Mouse (Mus musculus): ENCODE measurements around the gene Ninj1. TPM values are rescaled to one million over a fixed set of nuclear protein-coding genes. Genes with fewer than 3 reads are reported as not detected.

The Ninj1 gene
- total and polyA plus RNA-seq, 3 experiments = 30.5 to 69.8 TPM; not detected in 1

GRCm38 (mm10) chr13:49190876-49191672 lies 3.8 kb downstream of the Ninj1 start:
- DNase-seq (ENCODE audit: low read depth, low spot score) = no peak
- Histone ChIP-seq H3K79me2 (ENCODE audit: control insufficient read depth, insufficient read depth, low read length, poor library complexity) (no peaks in the 10 kb centered on the region; the same call in 1 of the 2 replicates), H3K27ac (ENCODE audit: control insufficient read depth, low read depth, low read length) (no peak overlapping the region), H3K4me1 (ENCODE audit: control insufficient read depth in 1 of 2, insufficient read depth in 2 of 2, low read length in 2 of 2) (peaks cover 0 to 14% of the 10 kb centered on the region in 2 experiments; a peak in 3 of 4 replicates), H3K27me3 (ENCODE audit: control insufficient read depth in 1 of 2, insufficient read depth in 2 of 2, low read length in 2 of 2) (no peaks in the 10 kb centered on the region), H3K9me3 (replicated peaks; ENCODE audit: insufficient read depth, low read length) (no peaks in the 10 kb centered on the region), H3K36me3 (ENCODE audit: control insufficient read depth in 1 of 2, insufficient read depth in 2 of 2, low read length in 2 of 2) (peaks cover 0 to 9% of the 10 kb centered on the region in 2 experiments; a peak in 2 of 4 replicates), H3K9ac (ENCODE audit: control insufficient read depth, low read depth, low read length, poor library complexity, severe bottlenecking) (no peak overlapping the region), H3K4me3 (ENCODE audit: control insufficient read depth in 1 of 2, insufficient read depth in 1 of 2, low read depth in 2 of 2, low read length in 2 of 2) (no peak overlapping the region)
- no peak for TF ChIP-seq CHD1 (IDR thresholded peaks at IDR 0.05; ENCODE audit: low read depth, low read length)
- no peak for TF ChIP-seq ZC3H11A (IDR thresholded peaks at IDR 0.05; ENCODE audit: low read depth, low read length)
- TF ChIP-seq TCF12 (IDR thresholded peaks at IDR 0.05; ENCODE audit: low read depth, low read length) = no peak
- no peak for TF ChIP-seq TAL1 (IDR thresholded peaks at IDR 0.05; ENCODE audit: low read length)
- no peak for TF ChIP-seq MAZ (IDR thresholded peaks at IDR 0.05; ENCODE audit: low read depth, low read length)
- no peak for TF ChIP-seq CTCF (IDR thresholded peaks at IDR 0.05 in 2 of 3, conservative IDR thresholded peaks at IDR 0.05 in 1 of 3; ENCODE audit: control insufficient read depth in 1 of 3, insufficient read depth in 1 of 3, low read depth in 2 of 3, low read length in 3 of 3, poor library complexity in 1 of 3, severe bottlenecking in 1 of 3)
- TF ChIP-seq MAX (IDR thresholded peaks at IDR 0.05; ENCODE audit: low read length) = no peak

- Histone ChIP-seq H3K4me3 (ENCODE audit: control insufficient read depth in 1 of 2, insufficient read depth in 1 of 2, low read depth in 2 of 2, low read length in 2 of 2) (no peak overlapping the region), H3K27ac (ENCODE audit: control insufficient read depth, low read depth, low read length) (no peak overlapping the region), H3K9me3 (replicated peaks; ENCODE audit: insufficient read depth, low read length) (no peaks in the 10 kb centered on the region), H3K36me3 (ENCODE audit: control insufficient read depth in 1 of 2, insufficient read depth in 2 of 2, low read length in 2 of 2) (peaks cover 0 to 11% of the 10 kb centered on the region in 2 experiments; a peak in 2 of 4 replicates), H3K79me2 (ENCODE audit: control insufficient read depth, insufficient read depth, low read length, poor library complexity) (no peaks in the 10 kb centered on the region; the same call in 1 of the 2 replicates), H3K4me1 (ENCODE audit: control insufficient read depth in 1 of 2, insufficient read depth in 2 of 2, low read length in 2 of 2) (peaks cover 0 to 15% of the 10 kb centered on the region in 2 experiments; a peak in 3 of 4 replicates), H3K27me3 (ENCODE audit: control insufficient read depth in 1 of 2, insufficient read depth in 2 of 2, low read length in 2 of 2) (no peaks in the 10 kb centered on the region), H3K9ac (ENCODE audit: control insufficient read depth, low read depth, low read length, poor library complexity, severe bottlenecking) (no peak overlapping the region)
- no peak for TF ChIP-seq ELF1 (IDR thresholded peaks at IDR 0.05; ENCODE audit: low read depth, low read length)
- no peak for TF ChIP-seq SMC3 (IDR thresholded peaks at IDR 0.05; ENCODE audit: low read depth, low read length)
- DNase-seq (ENCODE audit: low read depth, low spot score) = no peak
Measured at GRCm38 (mm10) chr13:49191673-49192035, 4.4 kb downstream of the Ninj1 start.

DNA sequence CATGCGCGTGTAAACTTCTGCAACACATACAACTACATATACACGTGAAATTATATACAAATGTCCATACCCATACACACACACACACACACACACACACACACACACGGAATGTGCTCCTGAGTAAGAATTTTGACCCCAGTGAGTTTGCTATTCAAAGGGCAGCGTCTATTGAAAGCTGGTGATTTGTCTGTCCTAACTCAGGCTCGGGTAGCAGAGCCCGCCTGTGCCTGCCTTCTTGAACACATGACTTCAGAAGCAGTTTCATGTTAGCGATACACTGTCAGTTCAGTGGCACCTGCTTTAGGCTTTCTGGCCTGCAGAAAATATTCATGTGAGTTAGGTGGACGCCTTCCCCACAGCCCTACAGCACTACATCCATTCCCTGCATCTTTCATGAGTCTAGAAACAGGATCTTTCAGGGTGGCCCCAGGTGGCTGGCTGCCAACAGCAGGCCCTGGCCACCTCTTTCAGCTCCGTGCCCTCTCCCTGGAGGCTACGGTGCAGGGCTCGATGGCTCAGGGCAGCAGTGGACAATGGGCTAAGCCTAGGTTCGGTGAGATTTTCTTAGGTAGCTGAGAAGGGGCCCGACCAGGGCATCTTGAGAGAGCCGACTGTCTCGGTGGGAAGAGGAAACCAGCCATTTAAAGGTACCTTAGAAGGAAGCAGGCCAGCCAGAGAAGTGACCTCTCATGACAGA lies 5.0 kb downstream of the Ninj1 start:
- Histone ChIP-seq H3K4me3 (ENCODE audit: control insufficient read depth in 1 of 2, insufficient read depth in 1 of 2, low read depth in 2 of 2, low read length in 2 of 2) (no peak overlapping the region), H3K27ac (ENCODE audit: control insufficient read depth, low read depth, low read length) (no peak overlapping the region), H3K9ac (ENCODE audit: control insufficient read depth, low read depth, low read length, poor library complexity, severe bottlenecking) (no peak overlapping the region), H3K4me1 (ENCODE audit: control insufficient read depth in 1 of 2, insufficient read depth in 2 of 2, low read length in 2 of 2) (peaks cover 0 to 12% of the 10 kb centered on the region in 2 experiments; a peak in 1 of 4 replicates), H3K9me3 (replicated peaks; ENCODE audit: insufficient read depth, low read length) (no peaks in the 10 kb centered on the region), H3K27me3 (ENCODE audit: control insufficient read depth in 1 of 2, insufficient read depth in 2 of 2, low read length in 2 of 2) (no peaks in the 10 kb centered on the region), H3K79me2 (ENCODE audit: control insufficient read depth, insufficient read depth, low read length, poor library complexity) (no peaks in the 10 kb centered on the region), H3K36me3 (ENCODE audit: control insufficient read depth in 1 of 2, insufficient read depth in 2 of 2, low read length in 2 of 2) (peaks cover 0 to 8% of the 10 kb centered on the region in 2 experiments; a peak in 2 of 4 replicates)
- TF ChIP-seq TCF12 (IDR thresholded peaks at IDR 0.05; ENCODE audit: low read depth, low read length) (no peak), BHLHE40 (IDR thresholded peaks at IDR 0.05; ENCODE audit: borderline replicate concordance, low read depth, low read length) (no peak), CTCF (IDR thresholded peaks at IDR 0.05 in 2 of 3, conservative IDR thresholded peaks at IDR 0.05 in 1 of 3; ENCODE audit: control insufficient read depth in 1 of 3, insufficient read depth in 1 of 3, low read depth in 2 of 3, low read length in 3 of 3, poor library complexity in 1 of 3, severe bottlenecking in 1 of 3) (no peak), EP300 (IDR thresholded peaks at IDR 0.05; ENCODE audit: low read depth in 1 of 2, low read length in 2 of 2) (no peak), MAFK (IDR thresholded peaks at IDR 0.05; ENCODE audit: borderline replicate concordance, low read depth, low read length) (no peak), MXI1 (IDR thresholded peaks at IDR 0.05; ENCODE audit: low read depth, low read length) (no peak), GABPA (IDR thresholded peaks at IDR 0.05; ENCODE audit: low read depth, low read length) (no peak), MYB (IDR thresholded peaks at IDR 0.05; ENCODE audit: low read depth, low read length) (no peak), NELFE (IDR thresholded peaks at IDR 0.05; ENCODE audit: low read depth, low read length) (no peak), CHD2 (IDR thresholded peaks at IDR 0.05; ENCODE audit: low read length) (no peak), POLR2AphosphoS5 (IDR thresholded peaks at IDR 0.05; ENCODE audit: borderline replicate concordance, low read depth, low read length) (no peak), KAT2A (conservative IDR thresholded peaks at IDR 0.05; ENCODE audit: low read depth, low read length) (no peak), MEF2A (IDR thresholded peaks at IDR 0.05; ENCODE audit: extremely low read depth, insufficient replicate concordance, low read depth, low read length, poor library complexity, severe bottlenecking) (no peak), GATA1 (IDR thresholded peaks at IDR 0.05; ENCODE audit: low read depth, low read length) (no peak), USF1 (IDR thresholded peaks at IDR 0.05; ENCODE audit: low read depth, low read length) (no peak)
- DNase-seq (ENCODE audit: low read depth, low spot score) = no peak

All from MEL (cell line).